Mouse (Mus musculus) heart, adult 2 months (tissue): ENCODE measurements at regions not wholly inside any gene's neighbourhood (a gene's known extent, or its start where the extent isn't known, plus 50 kb on each side); places are given as distances from the start of the nearest gene placed in this dataset.

Experiments used
- CTCF ChIP-seq: fragments of 200-600 bp; IDR thresholded peaks from 2 replicates; pipeline ENCODE4 v1.8.1; 2022; ENCODE audit warnings: antibody characterized with exemption, mild to moderate bottlenecking, moderate library complexity
- EP300 ChIP-seq: fragments of 200-500 bp; IDR thresholded peaks from 2 replicates; pipeline ENCODE4 v1.6.1; 2011; ENCODE audit warnings: low read depth, low read length, control low read depth; ENCODE audit not compliant: insufficient read depth
- POLR2A ChIP-seq: fragments of 200-500 bp; IDR thresholded peaks from 2 replicates; pipeline ENCODE4 v1.6.1; 2011; ENCODE audit warnings: mild to moderate bottlenecking, low read depth, low read length, control low read depth; ENCODE audit not compliant: insufficient read depth

GRCm38 (mm10) chr7:78102396-78102795, 635.4 kb downstream of the Ntrk3 start:
- TF ChIP-seq POLR2A (no peak), CTCF (no peak), EP300 (no peak)
